ENCODE assay signal across 8 mouse cellular contexts in the genomic region with DNA sequence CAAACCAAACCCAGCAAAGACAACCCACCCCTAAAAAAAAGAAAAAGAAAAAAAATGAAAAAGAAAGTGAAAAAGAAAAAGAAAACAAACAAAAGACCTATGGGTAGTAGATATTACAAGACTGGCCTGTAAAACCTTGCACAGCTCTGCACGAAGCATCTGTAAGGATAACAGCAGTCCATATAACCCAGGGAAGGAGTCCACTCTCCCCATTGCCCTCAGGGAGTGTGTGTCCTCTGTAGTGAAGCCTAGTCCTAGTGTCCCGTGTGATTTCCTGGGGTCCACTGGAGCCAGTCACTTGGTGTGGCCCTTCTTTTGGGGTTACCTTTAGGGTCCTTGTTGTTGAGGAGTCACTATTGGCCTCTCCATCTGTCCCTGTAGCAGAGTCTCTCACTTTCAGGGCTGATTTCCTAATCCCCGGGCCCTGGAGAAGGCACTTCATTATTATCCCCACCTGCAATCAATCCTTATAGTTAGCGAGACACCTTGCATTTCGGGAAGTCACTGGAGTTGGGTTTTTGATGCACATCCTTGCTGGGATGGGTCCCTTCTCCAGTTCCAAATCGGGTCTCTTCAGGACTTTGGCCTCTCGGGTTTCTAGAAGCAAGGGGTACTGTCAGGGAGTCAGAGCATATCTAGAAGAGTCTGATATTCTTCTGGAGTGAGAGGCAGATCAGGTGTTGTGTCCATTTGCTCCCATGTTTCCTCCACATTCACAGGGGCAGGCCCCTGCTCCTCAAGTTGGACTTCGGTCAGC. TPM values are rescaled to one million over a fixed set of nuclear protein-coding genes. Genes with fewer than 3 reads are reported as not detected.
DNase-seq lines count a peak whose midpoint lies in the region; ATAC-seq lines count a peak whose summit lies in the region.
"Not testable (repeated sequence)": the region's sequence is repeated elsewhere in the genome, so short reads cannot be mapped to it uniquely, and the experiment has no call there.

No protein-coding gene starts in this region.

- not testable (repeated sequence) for H3K27ac ChIP-seq in embryonic facial prominence, embryonic 12.5 days; intestine, embryonic 14.5 days (ENCODE audit: low read depth); limb, embryonic 11.5 days (replicated peaks; ENCODE audit: low read depth, low read length); midbrain, embryonic 11.5 days (ENCODE audit: low read depth, low read length)

- not testable (repeated sequence) for H3K36me3 ChIP-seq in embryonic facial prominence, embryonic 12.5 days; intestine, embryonic 14.5 days (ENCODE audit: control insufficient read depth, insufficient read depth, low read length); limb, embryonic 11.5 days (ENCODE audit: control insufficient read depth, insufficient read depth, low read length); midbrain, embryonic 11.5 days (ENCODE audit: control insufficient read depth, insufficient read depth, low read length)

- not testable (repeated sequence) for H3K4me1 ChIP-seq in embryonic facial prominence, embryonic 12.5 days; intestine, embryonic 14.5 days (replicated peaks; ENCODE audit: control insufficient read depth, insufficient read depth, low read length); limb, embryonic 11.5 days (ENCODE audit: control insufficient read depth, insufficient read depth, low read length); midbrain, embryonic 11.5 days (ENCODE audit: control insufficient read depth, insufficient read depth, low read length)

- DNase-seq in adipocyte (ENCODE audit: low spot score): peak; percentile 51
- DNase-seq in heart, adult 11 months: peak; percentile 98
- DNase-seq in intestine, embryonic 14.5 days (ENCODE audit: low spot score): peak; percentile 79
- peak; percentile 63 for DNase-seq in limb, embryonic 11.5 days (ENCODE audit: low spot score)
- DNase-seq in midbrain, embryonic 11.5 days (ENCODE audit: low spot score, missing footprints): peak; percentile 88
- peak; percentile 36 for DNase-seq in skeletal muscle tissue, adult 2 months (ENCODE audit: low read depth, low spot score)
- DNase-seq in urinary bladder, postnatal 36 days (ENCODE audit: low spot score in 2 of 2): peak; percentile 61 to 67

- not testable (repeated sequence) for H3K4me3 ChIP-seq in embryonic facial prominence, embryonic 12.5 days; intestine, embryonic 14.5 days (ENCODE audit: low read depth, low read length); limb, embryonic 11.5 days (ENCODE audit: low read depth, low read length); midbrain, embryonic 11.5 days (ENCODE audit: low read depth, low read length)

- not testable (repeated sequence) for H3K9ac ChIP-seq in embryonic facial prominence, embryonic 12.5 days; intestine, embryonic 14.5 days (ENCODE audit: low read length); limb, embryonic 11.5 days (ENCODE audit: low read length); midbrain, embryonic 11.5 days (ENCODE audit: low read length)

- WGBS in embryonic facial prominence, embryonic 12.5 days: 81% methylated on average over 7 of the region's 8 CpGs
- WGBS in intestine, embryonic 14.5 days: 85% methylated on average over 7 of the region's 8 CpGs
- 82% methylated on average over 7 of the region's 8 CpGs for WGBS in limb, embryonic 11.5 days
- WGBS in midbrain, embryonic 11.5 days: 85% methylated on average over 7 of the region's 8 CpGs

- not testable (repeated sequence) for H3K4me2 ChIP-seq in embryonic facial prominence, embryonic 12.5 days (replicated peaks); intestine, embryonic 14.5 days (ENCODE audit: low read length); limb, embryonic 11.5 days (ENCODE audit: low read depth, severe bottlenecking); midbrain, embryonic 11.5 days

- H3K9me3 ChIP-seq in embryonic facial prominence, embryonic 12.5 days; intestine, embryonic 14.5 days (ENCODE audit: control insufficient read depth, low read length); limb, embryonic 11.5 days (ENCODE audit: control insufficient read depth, low read length); midbrain, embryonic 11.5 days (ENCODE audit: control insufficient read depth, low read length): not testable (repeated sequence)

- H3K27me3 ChIP-seq in embryonic facial prominence, embryonic 12.5 days; intestine, embryonic 14.5 days (replicated peaks; ENCODE audit: control insufficient read depth, insufficient read depth, low read length); limb, embryonic 11.5 days (ENCODE audit: control insufficient read depth, insufficient read depth, low read length); midbrain, embryonic 11.5 days (ENCODE audit: control insufficient read depth, insufficient read depth, low read length): not testable (repeated sequence)

- peak; percentile 88 for ATAC-seq in embryonic facial prominence, embryonic 12.5 days (ENCODE audit: insufficient number of reproducible peaks, insufficient read depth, low FRiP score, low TSS enrichment)
- peak; percentile 82 for ATAC-seq in intestine, embryonic 14.5 days (replicated peaks; ENCODE audit: low FRiP score, low TSS enrichment, low read depth)
- ATAC-seq in limb, embryonic 11.5 days (ENCODE audit: insufficient number of reproducible peaks, low FRiP score, low TSS enrichment, low read depth): peak; percentile 94
- ATAC-seq in midbrain, embryonic 11.5 days (ENCODE audit: low FRiP score): peak; percentile 88

RNA-seq across cellular contexts. Expression of a gene that starts 2.7 kb away (rescaled TPM):
- polyA plus RNA-seq in embryonic facial prominence, embryonic 12.5 days (2016; fragmentation: Nextera tagmentation; extraction: Ambion mirVana): not detected in 2 replicates
- polyA plus RNA-seq in intestine, embryonic 14.5 days (2014; fragmentation: Nextera tagmentation; extraction: Ambion mirVana): not detected in 2 replicates
- polyA plus RNA-seq in limb, embryonic 11.5 days (2014; fragmentation: Nextera tagmentation; extraction: Ambion mirVana): not detected in 2 replicates
- not detected in 2 replicates for polyA plus RNA-seq in midbrain, embryonic 11.5 days (2014; fragmentation: Nextera tagmentation; extraction: Ambion mirVana)

RNA-seq across cellular contexts. Expression of a gene that starts 6.7 kb away (rescaled TPM):
- polyA plus RNA-seq in embryonic facial prominence, embryonic 12.5 days (2016; fragmentation: Nextera tagmentation; extraction: Ambion mirVana): not detected in 2 replicates
- not detected in 2 replicates for polyA plus RNA-seq in intestine, embryonic 14.5 days (2014; fragmentation: Nextera tagmentation; extraction: Ambion mirVana)
- not detected in 2 replicates for polyA plus RNA-seq in limb, embryonic 11.5 days (2014; fragmentation: Nextera tagmentation; extraction: Ambion mirVana)
- not detected in 2 replicates for polyA plus RNA-seq in midbrain, embryonic 11.5 days (2014; fragmentation: Nextera tagmentation; extraction: Ambion mirVana)

RNA-seq across cellular contexts. Expression of a gene that starts 14.4 kb away (rescaled TPM):
- not detected in 2 replicates for polyA plus RNA-seq in embryonic facial prominence, embryonic 12.5 days (2016; fragmentation: Nextera tagmentation; extraction: Ambion mirVana)
- polyA plus RNA-seq in intestine, embryonic 14.5 days (2014; fragmentation: Nextera tagmentation; extraction: Ambion mirVana): not detected in 2 replicates
- polyA plus RNA-seq in limb, embryonic 11.5 days (2014; fragmentation: Nextera tagmentation; extraction: Ambion mirVana): not detected in 2 replicates
- polyA plus RNA-seq in midbrain, embryonic 11.5 days (2014; fragmentation: Nextera tagmentation; extraction: Ambion mirVana): not detected in 2 replicates

RNA-seq across cellular contexts. Expression of a gene that starts 16.1 kb away (rescaled TPM):
- 64.5 and 64.6 TPM in 2 replicates for polyA plus RNA-seq in embryonic facial prominence, embryonic 12.5 days (2016; fragmentation: Nextera tagmentation; extraction: Ambion mirVana)
- polyA plus RNA-seq in intestine, embryonic 14.5 days (2014; fragmentation: Nextera tagmentation; extraction: Ambion mirVana): 59.0 and 65.5 TPM in 2 replicates
- 45.6 and 46.6 TPM in 2 replicates for polyA plus RNA-seq in limb, embryonic 11.5 days (2014; fragmentation: Nextera tagmentation; extraction: Ambion mirVana)
- 46.5 and 51.9 TPM in 2 replicates for polyA plus RNA-seq in midbrain, embryonic 11.5 days (2014; fragmentation: Nextera tagmentation; extraction: Ambion mirVana)

Comparison
In these comparisons a context has a peak if more than half of its experiments do, and no peak if none do; other contexts are left out.
1. DNase-seq: peak in every context shown above with its lines; median percentile 98 in heart, adult 11 months; 88 in midbrain, embryonic 11.5 days; 79 in intestine, embryonic 14.5 days; 64 in urinary bladder, postnatal 36 days; 63 in limb, embryonic 11.5 days; 51 in adipocyte; 36 in skeletal muscle tissue, adult 2 months.